Mouse (Mus musculus): ENCODE measurements at regions not wholly inside any gene's neighbourhood (a gene's known extent, or its start where the extent isn't known, plus 50 kb on each side); places are given as distances from the start of the nearest gene placed in this dataset.

DNA sequence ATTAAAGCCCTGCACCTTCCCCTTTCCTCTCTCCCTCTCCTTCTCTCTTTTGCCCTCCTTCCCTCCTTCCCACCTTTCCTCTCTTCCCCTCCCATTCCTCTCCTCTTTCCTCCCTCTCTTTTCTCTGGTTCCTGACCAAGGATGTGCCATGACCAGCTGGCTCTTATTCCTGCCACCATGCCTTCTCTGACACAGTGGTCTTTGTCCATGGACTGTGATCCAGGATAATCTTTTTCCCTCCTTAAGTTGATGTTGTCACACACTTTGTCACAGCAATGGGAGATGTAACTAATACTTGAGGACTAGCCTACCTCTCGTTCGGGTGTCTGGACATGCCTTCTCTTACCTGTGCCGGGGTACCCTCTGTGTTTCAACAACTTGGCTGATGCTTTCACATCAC lies 86.4 kb downstream of the Anapc4 start:
- DNase-seq = no peak

DNA sequence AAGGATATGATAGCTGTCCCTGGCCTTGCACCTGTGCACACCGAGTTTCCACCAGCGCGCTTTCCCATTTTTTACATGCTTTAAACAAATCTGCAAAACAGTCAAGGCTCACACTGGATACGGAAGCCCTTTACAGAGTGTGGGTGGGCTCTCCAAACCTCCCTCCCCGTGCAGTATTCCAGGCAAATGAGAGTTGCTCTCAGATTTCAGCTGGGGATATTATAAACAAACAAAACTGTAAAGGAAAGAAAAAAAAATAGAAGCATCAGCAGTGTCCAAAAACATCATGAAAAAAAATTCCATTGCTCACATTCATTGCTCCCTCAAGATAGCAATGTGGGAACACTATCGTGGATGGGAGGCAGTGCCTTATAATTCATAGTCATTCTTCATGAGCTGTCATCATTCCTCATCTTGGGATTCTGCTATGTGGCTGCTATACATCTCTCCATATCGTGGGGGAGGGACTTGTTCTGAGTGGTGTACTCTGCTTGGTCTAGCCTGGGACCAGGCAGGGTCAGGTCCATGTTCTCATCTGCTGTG lies 87.0 kb downstream of the Anapc4 start:
- no peak for DNase-seq

DNA sequence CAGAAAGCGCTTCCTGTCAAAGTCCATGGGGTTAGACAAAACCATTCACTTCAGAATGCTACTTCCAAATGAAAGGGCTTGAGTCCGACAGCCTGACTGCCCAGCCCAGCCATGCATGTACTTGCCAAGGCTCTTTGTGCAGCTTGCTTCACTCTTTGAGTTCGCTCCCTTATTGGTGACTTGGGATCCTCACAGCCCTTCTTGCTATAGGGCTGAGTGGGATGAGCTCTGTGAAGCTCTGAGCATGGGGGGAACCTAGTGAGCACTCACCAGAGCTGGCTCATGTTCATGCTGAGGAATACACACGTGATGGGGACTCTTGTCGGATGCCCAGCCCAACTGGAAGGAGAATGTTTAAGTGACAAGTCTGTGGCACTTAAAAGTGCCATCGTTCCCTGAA lies 91.2 kb downstream of the Anapc4 start:
- no peak for DNase-seq

DNA sequence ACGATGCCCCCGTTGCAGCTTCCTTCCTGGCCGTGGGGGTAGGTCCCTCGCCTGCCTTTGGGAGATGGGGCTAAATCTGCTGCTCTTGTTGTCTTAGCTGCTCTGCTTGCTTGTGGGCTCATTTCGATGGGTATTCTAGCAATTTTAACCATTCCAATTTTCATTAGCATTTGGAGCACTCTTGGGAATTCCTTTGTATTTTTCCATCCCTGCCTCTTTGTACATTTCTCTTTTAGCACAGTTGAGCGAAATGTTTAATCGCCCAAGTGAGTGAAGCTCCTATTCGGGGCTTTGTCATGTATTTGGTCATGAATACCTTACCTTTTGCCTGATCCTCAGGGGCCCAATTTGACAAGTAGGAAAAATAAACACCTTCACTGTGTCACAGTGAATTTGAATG lies 95.9 kb downstream of the Anapc4 start:
- DNase-seq = no peak

DNA sequence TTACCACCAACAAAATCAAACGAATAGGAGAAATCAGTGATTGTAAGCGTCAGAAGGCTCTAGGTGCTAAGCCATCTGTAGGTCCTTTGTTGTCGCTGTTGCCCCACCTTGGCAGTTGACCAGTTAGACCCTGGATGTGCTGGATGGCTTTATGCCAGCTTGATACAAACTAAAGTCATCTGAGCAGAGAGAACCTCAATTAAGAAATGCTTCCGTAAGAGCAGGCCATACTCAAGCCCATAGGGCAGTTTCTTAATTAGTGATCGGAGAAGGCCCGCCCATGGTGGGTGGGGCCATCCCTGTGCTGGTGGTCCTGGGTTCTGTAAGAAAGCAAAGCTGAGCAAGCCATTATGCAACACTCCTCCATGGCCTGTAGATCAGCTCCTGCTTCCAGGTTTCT lies 99.5 kb downstream of the Anapc4 start:
- no peak for DNase-seq

DNA sequence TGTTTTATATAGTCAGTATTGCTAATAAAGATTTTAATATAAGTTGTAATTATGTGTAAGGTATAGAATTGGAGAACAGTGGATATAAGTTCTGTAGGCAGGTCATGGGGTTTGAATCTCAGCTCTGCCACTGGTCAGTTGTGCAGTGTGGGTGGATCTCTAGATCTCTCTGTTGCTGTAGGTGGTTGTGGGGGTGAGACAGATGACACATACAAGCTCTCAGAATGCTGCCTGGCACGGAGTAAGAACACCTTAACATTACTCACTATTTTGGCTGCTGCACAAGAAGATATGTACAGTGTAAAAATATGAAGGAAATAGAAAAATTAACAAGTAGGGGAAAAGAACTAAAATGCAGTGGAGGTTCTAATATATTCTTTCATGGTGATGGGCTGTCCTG lies 100.3 kb upstream of the Slc34a2 start:
- no peak for DNase-seq

DNA sequence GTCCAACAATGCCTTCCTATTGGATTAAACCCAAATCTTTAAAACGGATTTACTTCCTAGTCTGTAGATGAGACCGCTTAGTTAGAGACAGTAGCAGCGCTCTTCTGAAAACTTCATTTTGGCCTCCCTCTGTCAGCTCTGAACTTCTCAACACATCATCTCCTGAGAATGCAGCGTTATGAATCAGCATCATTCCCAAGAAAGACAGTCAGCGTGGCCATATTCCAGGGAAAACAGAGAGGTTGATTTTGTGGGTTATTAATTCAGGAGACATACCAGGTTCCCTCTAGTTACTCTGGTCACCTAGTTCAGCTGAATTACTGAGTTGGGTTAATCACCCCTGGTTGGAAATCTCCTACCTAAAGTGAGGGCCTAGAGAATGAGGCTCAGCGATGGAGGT lies 97.9 kb upstream of the Slc34a2 start:
- DNase-seq = no peak

DNA sequence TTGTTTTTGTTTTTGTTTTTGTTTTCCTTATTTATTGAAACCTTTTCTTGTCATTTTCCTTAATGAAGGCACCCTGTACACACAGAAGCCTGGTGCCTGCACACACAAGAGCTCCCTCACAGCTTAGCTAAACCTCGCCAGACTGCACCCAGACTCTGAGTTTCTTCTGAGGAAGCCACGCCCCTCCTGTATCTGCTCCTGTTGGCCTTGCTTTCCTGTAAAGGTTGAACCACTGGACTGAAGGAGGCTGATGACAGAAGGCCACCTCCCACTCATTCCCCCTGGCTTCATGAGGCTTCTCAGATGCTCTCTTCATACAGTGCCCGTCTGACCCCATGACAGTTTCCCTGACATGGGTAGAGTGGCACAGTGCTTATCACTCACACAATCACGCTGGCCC lies 97.2 kb upstream of the Slc34a2 start:
- DNase-seq = no peak

DNA sequence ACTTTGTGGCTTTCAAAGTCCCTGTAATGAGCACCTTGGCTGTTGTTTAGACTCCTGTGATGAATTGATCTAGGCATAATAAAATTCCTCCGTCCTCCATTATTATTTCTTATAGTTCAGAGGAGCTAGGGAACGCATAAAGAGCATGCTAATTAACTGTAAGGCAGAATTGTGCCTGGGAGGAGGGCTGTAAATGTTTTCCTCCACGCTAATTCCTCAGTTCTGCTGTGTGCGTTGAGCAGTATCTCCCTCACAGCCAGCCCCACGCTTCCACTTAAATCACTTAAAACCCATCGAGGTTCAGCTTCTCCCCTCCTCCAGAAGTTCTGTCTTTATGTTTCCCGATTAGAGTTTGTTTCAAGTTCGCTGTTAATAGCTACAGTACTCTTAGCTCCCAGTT lies 84.0 kb upstream of the Slc34a2 start:
- DNase-seq = no peak

DNA sequence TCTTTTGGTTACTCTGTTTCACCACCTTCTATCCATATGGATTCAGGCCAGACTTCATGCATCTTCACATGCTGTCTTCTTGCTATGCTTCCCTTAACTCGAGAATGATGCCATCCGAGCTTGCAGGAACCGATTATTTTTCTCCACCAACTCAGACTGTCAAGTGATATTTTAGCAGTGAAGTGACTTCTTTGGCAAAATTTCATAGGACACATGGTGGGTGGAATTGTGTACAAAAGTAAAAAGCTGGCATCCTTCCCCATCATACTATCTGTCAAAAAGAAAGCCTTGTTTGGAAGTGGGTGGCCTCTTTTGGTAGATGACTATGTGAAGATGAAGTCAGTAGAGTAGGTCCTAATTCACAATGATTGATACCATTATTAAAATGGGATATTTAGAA lies 83.2 kb upstream of the Slc34a2 start:
- DNase-seq = no peak

DNA sequence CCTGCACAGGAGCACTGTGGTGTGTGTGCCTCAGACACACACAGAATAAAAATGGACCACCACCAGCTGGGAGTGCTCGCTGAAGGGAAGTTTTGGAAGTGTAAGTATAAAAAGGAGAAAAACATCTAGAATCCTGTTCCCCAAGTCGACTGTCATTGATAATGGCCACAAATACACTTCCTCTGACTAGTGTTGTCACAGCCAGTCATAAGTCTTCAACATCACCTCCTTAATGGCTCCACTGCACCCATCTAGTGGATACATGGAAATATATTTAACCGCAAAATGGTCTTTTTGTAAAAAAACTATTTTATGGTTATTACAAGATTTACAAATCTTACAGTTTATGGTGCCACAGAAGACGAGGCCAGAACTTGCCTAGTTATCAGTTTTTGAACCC lies 73.7 kb upstream of the Slc34a2 start:
- DNase-seq = no peak

DNA sequence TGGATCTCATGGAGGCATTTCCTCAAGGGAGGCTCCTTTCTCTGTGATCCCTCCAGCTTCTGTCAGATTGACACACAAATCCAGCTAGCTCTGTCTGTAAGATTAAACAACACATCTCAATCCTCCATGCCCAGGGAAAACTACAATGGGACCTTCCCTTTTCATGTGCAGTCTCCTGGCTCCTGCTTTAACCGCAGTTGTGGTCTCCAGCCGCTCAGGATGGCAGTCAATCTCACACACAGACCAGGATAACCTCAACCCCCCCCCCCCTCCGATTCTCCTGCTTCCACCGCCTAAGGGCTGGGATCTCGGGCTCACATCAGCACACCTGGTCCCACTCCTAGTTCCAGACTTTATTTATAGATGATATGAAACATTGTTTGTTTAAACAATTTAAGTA lies 66.1 kb upstream of the Slc34a2 start:
- no peak for DNase-seq

DNA sequence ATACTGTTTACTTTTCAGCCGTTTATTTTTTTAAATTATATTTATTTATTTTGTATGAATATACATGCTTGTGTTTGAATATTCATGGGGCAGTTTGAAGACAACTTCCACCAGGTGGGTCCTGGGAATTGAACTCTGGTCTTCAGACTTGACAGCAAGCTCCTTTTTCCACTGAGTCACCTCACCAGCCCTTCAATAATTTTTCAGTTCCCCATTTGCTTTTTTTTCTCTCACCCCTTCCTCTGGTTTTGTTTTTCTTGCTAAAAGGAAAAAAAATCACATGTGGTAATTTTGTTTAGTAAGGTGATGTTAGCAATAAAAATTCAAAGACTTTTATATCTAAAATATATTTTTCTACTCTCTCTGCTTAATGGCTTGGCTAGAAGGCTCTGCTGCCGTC lies 64.9 kb upstream of the Slc34a2 start:
- DNase-seq = no peak

DNA sequence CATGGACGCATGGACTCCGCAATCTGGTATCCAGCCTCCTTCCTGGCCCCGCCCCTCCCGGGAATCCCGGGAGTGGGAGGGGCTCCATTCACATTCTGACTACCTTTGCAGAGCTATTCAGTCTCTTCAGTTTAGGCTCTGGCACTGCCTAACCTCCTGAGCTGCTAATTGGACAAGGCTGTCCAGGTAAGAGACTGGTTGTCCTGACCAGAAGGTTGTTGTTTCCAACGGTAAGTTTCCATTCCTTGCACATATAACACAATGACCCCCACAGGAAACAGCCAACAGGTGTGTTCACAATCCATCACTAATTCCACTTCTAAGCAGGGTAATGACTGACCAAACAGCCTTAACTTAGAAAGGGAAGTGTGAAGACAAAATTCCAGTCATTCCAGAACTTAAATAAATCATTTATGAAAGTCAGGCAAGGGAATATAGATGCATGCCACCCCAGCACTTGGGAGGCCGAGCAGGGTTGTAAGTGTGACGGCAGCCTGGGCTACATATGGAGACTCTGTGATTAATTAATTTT lies 62.3 kb upstream of the Slc34a2 start:
- peak; percentile 67 to 69 for DNase-seq

DNA sequence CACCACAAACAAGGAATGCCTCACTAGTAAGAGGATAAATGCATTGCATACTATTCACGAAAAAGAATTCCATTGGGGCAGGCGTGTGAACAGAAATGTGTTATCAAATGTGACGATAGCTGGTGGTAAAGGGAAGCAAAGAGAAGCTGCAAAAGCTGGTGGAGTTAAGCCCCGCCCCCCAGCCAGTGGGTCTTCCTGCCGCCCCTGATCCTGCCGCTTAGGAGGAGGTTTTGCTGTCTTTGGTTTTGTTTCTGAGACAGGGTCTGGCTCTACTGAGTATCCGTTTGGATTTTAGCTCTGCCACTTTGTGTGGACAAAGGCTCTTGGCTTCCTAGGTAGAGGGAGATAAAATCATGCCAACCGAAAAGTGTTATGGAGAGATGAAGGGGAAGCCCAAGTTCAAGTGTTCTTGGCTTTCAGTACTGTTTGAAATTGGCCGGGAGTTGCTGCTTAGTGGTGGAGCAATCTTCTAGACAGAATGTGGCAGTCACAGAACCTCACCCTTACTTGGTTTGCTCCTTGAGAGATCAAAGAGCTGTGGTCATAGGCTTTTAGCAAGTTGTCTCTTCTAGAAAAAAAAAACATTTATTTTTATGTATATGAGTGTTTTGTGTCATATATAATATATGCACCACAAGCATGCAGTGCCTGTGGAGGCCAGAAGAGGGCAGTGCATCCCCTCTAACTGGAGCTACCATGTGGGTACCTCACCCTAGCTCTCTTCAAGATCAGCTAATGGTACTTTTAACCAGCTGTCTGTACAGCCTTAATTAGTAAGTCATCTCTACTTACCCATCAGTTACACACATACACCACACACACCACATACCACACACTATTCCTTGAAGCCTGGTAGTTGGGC lies 59.8 kb upstream of the Slc34a2 start:
- DNase-seq = peak in 1 of 2 experiments; percentile 35

DNA sequence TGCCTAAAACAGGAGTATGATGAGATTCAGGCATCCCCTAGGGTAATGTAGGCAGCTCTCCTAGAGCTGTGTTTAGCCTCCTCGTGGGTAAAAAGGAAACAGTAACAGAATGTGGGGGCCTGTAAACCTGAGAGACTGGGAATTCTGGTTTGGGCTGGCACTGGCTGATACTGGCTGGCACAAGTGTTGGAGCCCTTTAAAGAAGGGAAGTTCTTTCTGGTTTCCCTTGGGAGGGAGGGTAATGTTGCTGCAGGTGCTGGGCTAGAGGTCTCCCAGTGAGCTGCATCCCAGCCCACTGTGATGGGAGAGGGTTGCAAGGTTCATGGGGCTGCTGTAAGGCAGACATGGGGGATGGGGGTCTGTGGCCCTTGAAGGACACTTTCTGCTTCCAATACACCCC lies 58.4 kb upstream of the Slc34a2 start:
- DNase-seq = peak; percentile 45 to 55

DNA sequence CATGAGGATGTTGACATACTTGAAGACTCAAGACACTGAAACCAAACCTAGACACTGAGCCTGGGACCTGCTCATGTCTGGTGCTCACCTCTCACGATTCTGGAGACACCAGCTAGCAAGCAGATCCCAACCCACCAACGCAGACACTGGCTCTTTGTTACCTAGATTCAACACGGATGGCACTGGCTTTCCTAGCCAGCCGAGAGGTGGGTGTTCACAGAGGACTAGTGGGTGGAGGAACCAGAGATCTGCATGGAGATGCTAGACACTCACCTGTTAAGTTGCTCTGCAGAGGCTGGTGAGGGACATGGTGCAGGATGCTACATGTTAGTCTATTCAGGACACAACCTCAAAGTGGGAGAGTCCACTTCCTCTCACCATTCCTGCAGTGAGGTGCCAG lies 55.8 kb upstream of the Slc34a2 start:
- DNase-seq = no peak

DNA sequence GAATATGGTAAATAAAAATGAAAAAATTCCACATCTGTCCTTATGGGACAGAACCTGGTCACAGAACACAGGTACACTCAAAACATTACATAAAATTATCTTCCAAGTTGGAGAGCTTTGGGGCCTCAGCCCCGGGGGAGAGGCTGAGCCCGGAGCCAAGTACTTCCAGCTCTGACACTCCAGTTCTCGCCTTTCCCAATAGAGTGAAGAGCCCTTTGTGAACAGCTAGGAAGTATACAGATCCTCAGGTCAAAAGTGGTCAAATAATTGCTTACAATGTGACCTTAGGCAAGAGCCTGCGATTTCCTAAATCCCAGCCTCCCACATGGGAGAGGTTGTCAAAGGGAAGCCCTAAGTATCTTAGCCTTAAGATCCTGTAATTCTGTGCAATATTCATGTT lies 55.1 kb upstream of the Slc34a2 start:
- no peak for DNase-seq
